Mouse (Mus musculus) cortical plate, adult 2 months (tissue): ENCODE measurements around the gene Hps1. TPM values are rescaled to one million over a fixed set of nuclear protein-coding genes. Genes with fewer than 3 reads are reported as not detected.

Experiments
- H3K27ac ChIP-seq: fragments of 200-500 bp; 2 replicates; pipeline ENCODE4 v1.5.1; 2012; ENCODE audit warnings: low read length, control low read depth, inconsistent platforms; ENCODE audit not compliant: insufficient read depth
- H3K4me1 ChIP-seq: fragments of 200-500 bp; 2 replicates; pipeline ENCODE4 v1.6.1; 2011; ENCODE audit warnings: low read length; ENCODE audit not compliant: control insufficient read depth, insufficient read depth
- H3K4me3 ChIP-seq: fragments of 200-500 bp; 2 replicates; pipeline ENCODE4 v1.5.1; 2011; ENCODE audit warnings: mild to moderate bottlenecking, low read length, control low read depth; ENCODE audit not compliant: insufficient read depth
- CTCF ChIP-seq: fragments of 200-500 bp; IDR thresholded peaks from 2 replicates; pipeline ENCODE4 v1.5.1; 2011; ENCODE audit warnings: mild to moderate bottlenecking, control low read depth, low read length; ENCODE audit not compliant: insufficient read depth; ENCODE audit errors: extremely low read depth
- POLR2A ChIP-seq: fragments of 200-500 bp; IDR thresholded peaks from 2 replicates; pipeline ENCODE4 v1.6.1; 2011; ENCODE audit warnings: mild to moderate bottlenecking, low read length, control low read depth; ENCODE audit not compliant: insufficient read depth; ENCODE audit errors: extremely low read depth
- polyA plus RNA-seq: library from polyadenylated mRNA; depleted of rRNA; stranded (reverse); fragments of >200 nt; gene quantifications from 2 replicates; pipeline ENCODE4 v1.2.3, GENCODE M21; 2012; rRNA removed

The Hps1 gene
- 29.8 and 30.6 TPM in 2 replicates for polyA plus RNA-seq

DNA sequence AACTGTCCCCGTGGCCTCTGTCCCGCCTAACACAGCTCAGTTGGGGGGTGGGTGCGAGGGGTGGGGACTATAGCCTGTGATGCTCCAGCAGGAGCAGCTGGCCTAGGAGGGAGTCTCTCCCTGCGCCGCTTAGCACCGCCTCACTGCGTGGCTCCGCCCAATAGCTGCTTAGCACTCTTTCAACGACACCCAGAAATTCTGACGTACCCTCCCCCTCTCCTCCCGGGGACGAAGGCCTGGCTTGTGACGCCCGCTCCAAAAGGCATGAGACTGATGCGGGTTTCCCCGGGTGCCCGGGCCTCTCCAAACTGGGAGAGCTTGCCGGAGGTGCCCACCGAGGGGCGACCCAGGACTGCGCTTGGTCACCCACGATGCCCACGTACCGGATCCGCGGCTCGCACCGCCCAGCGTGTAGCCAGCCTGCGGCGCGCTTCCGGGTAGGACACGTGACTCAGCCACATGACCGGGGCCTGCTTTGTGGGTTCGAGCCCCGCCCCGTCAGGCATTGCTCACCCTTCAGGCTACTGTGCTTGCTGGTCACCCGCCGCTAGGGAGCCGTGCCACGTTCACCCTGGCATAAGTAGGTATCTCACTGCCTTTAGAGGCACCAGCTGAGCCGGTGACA, at the start of gene Hps1:
TSS of gene Hps1 (minus strand) at position 448 of the 625 bp plus-strand sequence.
- Histone ChIP-seq H3K27ac (peak within 1 kb of the TSS; percentile 51), H3K4me3 (peak within 1 kb of the TSS; percentile 54), H3K4me1 (no peaks in the 10 kb centered on the region)
- no peak for TF ChIP-seq CTCF
- peak; percentile 33 for TF ChIP-seq POLR2A

- no peak overlapping the region for H3K4me3 ChIP-seq
- no peak overlapping the region for H3K27ac ChIP-seq
- TF ChIP-seq CTCF, result no peak
- TF ChIP-seq POLR2A, result no peak
- H3K4me1 ChIP-seq, result no peaks in the 10 kb centered on the region
Observed at GRCm38 (mm10) chr19:42829196-42829595, 49.4 kb upstream of the Hps1 start.

DNA sequence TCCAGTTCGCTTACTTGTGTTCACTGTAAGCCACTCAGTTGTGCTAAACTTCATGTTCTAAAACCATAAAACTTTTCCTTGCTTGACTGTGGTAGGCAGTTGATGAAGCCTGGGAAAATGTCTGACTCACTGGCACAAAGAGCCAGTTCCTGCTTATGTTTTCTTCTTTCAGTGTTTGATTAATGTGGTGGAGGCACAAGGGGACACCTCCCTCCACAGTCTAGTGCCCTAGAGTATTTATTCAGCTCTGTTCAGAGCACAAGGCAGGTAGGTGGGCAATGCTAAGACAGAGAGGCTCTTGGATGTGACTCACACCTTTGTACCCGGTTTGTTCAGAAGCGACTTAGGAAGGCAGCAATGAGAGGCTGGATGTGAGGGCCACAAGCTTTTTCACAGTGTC, 48.1 kb upstream of the Hps1 start:
- H3K4me1 ChIP-seq, result no peaks in the 10 kb centered on the region
- TF ChIP-seq CTCF (no peak), POLR2A (no peak)
- H3K4me3 ChIP-seq, result no peak overlapping the region
- no peak overlapping the region for H3K27ac ChIP-seq

DNA sequence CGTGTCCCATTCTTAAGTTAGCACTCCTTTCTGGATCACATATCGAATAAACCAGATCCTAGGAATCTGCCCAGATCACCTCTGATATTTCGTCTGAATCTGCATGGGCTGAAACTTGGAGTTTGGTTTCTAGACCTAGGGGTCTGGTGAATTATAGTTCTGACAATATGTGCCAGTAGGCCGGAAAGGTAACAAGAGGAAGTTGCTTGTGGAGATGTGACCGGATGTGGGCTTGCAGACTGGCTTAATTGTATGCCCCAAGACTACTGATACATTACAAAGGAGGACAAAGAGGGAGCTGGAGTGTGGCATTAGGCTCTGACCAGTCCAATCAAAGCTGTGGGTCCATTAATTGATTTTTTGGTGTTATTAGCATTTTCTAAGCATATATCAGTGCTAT, 40.3 kb upstream of the Hps1 start:
- no peak overlapping the region for H3K4me3 ChIP-seq
- no peaks in the 10 kb centered on the region for H3K4me1 ChIP-seq
- TF ChIP-seq POLR2A (no peak), CTCF (no peak)
- H3K27ac ChIP-seq, result no peak overlapping the region

GRCm38 (mm10) chr19:42817761-42818160, 38.0 kb upstream of the Hps1 start:
- TF ChIP-seq POLR2A (no peak), CTCF (no peak)
- Histone ChIP-seq H3K4me3 (no peak overlapping the region), H3K27ac (no peak overlapping the region), H3K4me1 (no peaks in the 10 kb centered on the region)

DNA sequence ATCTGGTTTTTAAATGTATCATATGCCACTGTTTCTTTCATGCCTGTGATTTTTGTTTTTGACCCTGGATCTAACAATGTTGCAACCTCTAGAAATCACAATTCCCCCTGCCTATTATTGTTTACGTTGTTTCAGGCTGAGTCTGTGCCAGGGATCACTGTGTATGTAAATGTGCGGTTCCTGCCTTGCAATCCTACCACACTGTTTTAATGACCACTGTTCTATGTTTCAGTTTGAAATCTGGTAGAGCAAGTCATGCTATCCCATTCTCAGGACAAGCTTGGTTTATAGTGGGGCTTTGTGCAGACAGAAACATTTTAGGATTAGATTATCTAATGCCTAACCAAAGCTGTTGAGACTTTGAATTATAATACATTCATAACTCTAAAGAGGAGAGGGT, 36.5 kb upstream of the Hps1 start:
- Histone ChIP-seq H3K27ac (no peak overlapping the region), H3K4me3 (no peak overlapping the region), H3K4me1 (no peaks in the 10 kb centered on the region)
- TF ChIP-seq CTCF, result no peak
- no peak for TF ChIP-seq POLR2A

- Histone ChIP-seq H3K27ac (no peak overlapping the region), H3K4me3 (no peak overlapping the region), H3K4me1 (no peaks in the 10 kb centered on the region)
- TF ChIP-seq POLR2A (no peak), CTCF (no peak)
Observed at GRCm38 (mm10) chr19:42810140-42810539, 30.4 kb upstream of the Hps1 start.

DNA sequence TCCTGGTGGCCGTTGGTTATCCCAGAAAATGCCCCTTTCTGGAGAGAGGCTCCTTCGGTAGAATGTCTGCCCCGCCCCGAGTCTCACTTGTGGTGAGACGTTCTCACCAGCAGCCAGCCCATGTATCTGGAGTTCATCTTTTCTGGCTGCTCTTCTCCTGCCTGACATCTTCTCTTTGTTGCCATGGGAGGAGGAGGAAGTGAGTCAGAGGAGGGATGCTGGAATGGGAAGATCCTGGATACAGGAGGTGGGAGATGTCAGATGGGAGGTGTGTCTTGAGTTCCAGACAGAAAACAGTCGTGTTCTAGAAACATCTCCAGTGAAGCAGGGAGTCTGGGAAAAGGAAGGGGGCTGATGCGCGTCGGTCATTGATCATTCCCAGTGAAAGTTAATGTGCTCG, 29.7 kb upstream of the Hps1 start:
- Histone ChIP-seq H3K4me1 (no peaks in the 10 kb centered on the region), H3K27ac (no peak overlapping the region), H3K4me3 (no peak overlapping the region)
- TF ChIP-seq POLR2A (no peak), CTCF (no peak)

- TF ChIP-seq CTCF, result no peak
- TF ChIP-seq POLR2A, result no peak
- no peak overlapping the region for H3K27ac ChIP-seq
- no peaks in the 10 kb centered on the region for H3K4me1 ChIP-seq
- no peak overlapping the region for H3K4me3 ChIP-seq
Observed at GRCm38 (mm10) chr19:42797866-42798265, 18.1 kb upstream of the Hps1 start.

DNA sequence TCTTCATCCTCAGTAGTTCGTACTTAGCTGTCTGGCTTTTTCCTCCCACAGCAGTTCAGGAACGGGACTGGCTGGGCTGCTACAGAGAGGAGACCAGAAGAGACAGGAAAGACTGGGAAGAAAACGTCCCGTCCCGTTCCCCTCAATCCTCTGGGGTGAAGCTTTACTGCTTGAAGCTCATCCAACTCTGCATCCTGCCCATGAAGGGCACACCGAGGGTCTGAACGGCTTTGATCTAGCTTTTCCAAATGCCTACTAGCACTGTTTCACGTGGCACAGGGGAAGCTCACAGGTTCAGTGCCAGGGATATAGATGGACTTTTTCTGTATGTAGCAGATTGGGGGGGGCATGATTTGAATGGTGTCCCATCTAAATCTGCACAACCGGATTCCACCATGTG, 16.0 kb upstream of the Hps1 start:
- no peak for TF ChIP-seq CTCF
- no peak for TF ChIP-seq POLR2A
- no peak overlapping the region; the same call in 1 of the 2 replicates for H3K4me3 ChIP-seq
- H3K27ac ChIP-seq, result no peak overlapping the region
- no peaks in the 10 kb centered on the region for H3K4me1 ChIP-seq
